Mouse (Mus musculus): ENCODE results near the gene Map3k15.

- TF ChIP-seq POLR2A (IDR thresholded peaks at IDR 0.05; ENCODE audit: low read depth, low read length), result no peak
- no peak for TF ChIP-seq CTCF (conservative IDR thresholded peaks at IDR 0.05; ENCODE audit: insufficient read depth, insufficient read length, low read depth, low read length)
These were observed 19.2 kb upstream of the Map3k15 start for GRCm38 (mm10) chrX:159969025-159969424.
